Mouse (Mus musculus) induced T-regulatory cell, adult 2 months (primary cell): Measurements from ENCODE around the gene Cfap77.

ENCODE experiments used
- DNase-seq: peaks from one replicate; pipeline ENCODE4 v3.0.0-alpha.2; 2012; ENCODE audit warnings: low read depth

Gene Cfap77

GRCm38 (mm10) chr2:28930571-28930970 is 124.3 kb downstream of the Cfap77 start:
- DNase-seq: no peak

DNA sequence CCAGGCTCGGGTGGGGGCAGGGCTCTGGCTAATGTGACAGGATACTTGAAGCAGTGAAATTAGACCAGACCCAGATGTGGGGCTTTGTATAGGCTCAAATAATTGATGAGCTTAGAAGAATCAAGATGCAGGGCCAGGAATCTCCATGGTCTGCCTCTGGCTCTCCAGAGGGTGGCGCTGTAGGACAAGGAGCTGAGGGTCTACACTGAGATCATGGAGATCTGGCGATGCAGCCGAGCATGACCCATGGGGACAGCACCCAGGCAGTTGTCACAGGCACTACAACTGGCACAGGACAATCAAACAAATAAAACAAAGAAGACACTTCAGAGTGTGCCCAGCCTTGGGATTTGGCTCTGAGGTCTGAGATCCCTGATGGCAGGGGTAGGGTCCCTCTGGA is 131.0 kb downstream of the Cfap77 start:
- DNase-seq: peak; percentile 52

GRCm38 (mm10) chr2:28919001-28919400 is 135.9 kb downstream of the Cfap77 start:
- no peak for DNase-seq

DNA sequence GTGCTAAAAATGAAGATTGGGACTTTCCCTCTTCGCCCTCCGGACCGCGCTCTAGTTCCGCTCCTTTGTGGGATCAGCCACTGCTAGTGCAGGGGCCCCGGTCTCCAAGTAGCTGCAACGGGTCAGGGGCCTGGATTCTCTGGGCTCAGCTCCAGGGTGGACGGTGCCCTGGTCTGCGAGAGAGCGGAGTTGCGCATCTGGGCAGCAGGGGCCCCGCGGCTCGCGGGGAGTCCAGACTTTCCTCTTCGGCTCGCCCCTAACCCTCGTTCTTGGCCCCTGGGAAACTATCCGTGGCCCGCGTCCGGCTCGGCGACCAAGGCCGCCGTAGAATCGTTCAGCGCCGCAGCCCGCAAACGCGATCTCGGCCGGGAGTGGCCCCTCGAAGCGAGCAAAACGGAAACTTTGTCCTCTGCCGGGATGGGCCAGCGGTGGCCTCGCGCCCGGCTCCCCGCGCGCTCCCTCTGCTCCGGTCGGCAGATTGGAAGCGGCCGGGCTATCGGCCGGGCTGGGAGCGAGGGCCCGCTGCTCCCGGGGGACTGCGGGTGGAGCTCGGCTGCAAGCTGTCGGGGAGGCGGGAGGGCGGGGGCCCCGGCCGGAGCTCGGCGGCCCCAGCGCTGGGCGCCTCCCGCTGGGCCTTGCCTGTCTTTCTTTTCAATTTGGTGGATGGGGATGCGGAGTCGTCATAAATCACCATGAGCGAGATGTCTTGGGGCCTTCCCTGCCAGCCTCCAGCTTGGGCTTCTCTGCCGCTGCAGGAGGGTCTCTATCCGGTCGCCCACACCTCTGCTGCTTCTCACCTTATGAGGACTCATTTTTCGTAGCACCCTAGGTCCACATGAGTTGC is 137.1 kb downstream of the Cfap77 start:
- no peak for DNase-seq

- peak; percentile 25 for DNase-seq
Measured at GRCm38 (mm10) chr2:28917156-28917517, 137.7 kb downstream of the Cfap77 start.

- no peak for DNase-seq
Measured at GRCm38 (mm10) chr2:28916513-28916865, 138.4 kb downstream of the Cfap77 start, which contains the start of gene Barhl1. Gene Barhl1 (minus strand): TSS chr2:28916668.

- DNase-seq: peak; percentile 81
Measured at GRCm38 (mm10) chr2:28915768-28916512, 138.9 kb downstream of the Cfap77 start.

DNA sequence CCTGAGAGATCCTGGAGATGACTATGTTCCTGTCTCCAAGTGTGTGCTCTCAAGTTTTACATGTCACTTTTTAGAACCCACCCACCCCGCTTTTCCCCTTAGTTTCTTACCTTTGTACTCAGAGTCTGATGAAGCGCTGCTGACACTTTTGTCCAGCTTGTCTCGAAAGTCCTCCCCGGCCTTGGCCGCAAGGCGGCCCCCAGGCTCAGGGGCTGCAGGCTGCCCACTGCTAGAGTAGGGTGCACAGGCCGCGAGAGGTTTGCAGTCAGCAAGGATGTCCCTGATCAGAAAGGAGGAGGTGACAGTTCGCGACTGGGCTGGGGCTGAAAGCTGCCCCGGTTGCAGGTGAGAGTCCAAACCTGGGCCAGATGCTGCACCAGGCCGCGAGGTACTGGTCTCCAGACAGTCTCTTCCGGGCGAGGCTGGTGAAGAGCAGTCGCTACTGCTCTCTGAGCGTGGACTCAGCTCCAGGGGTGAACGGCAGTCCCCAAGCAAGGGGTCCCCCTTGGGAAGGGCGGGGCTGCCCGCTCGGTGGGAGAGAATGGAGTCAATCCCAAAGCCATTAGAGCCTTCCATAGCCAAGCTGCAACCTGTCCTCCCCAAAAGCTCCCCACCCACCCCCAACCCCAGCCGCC is 139.6 kb downstream of the Cfap77 start:
- no peak for DNase-seq

- DNase-seq: no peak
Measured at GRCm38 (mm10) chr2:28914121-28914520, 140.7 kb downstream of the Cfap77 start.

- no peak for DNase-seq
Measured at GRCm38 (mm10) chr2:28912961-28913360, 141.9 kb downstream of the Cfap77 start.

DNA sequence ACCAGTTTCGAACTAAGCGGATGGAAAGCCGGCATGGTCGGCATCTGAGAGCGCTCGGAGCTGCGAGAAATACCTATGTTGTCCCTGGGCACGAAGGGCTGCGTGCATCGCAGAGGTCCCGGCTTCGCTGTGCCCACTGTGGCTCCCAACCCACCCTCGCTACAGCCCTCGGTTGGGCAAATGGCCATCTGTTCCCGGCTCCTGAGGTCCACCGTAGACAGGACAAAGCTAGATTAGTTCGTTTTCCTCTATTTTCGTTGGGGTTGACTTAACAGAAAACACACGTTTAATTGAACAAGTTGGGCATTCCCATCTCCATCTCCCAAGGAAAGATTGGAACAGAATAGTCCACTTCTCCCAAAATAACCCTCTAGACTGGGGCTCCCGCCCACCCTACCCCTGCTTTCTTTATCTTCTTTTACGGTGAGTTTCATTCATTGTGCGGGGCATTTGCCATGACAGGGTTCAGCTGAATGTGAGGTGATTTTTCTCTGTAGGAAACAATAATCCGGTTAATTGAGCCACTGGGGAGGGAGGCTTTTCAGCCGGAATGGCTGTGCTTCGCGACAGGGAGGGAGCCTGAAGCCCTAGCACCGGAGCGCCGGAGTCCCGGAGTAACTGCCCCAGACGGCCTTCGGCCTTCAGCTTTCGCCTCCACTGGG is 142.7 kb downstream of the Cfap77 start:
- no peak for DNase-seq

- no peak for DNase-seq
Measured at GRCm38 (mm10) chr2:28911331-28912038, 143.4 kb downstream of the Cfap77 start.

- DNase-seq: no peak
Measured at GRCm38 (mm10) chr2:28910877-28911276, 144.0 kb downstream of the Cfap77 start.

DNA sequence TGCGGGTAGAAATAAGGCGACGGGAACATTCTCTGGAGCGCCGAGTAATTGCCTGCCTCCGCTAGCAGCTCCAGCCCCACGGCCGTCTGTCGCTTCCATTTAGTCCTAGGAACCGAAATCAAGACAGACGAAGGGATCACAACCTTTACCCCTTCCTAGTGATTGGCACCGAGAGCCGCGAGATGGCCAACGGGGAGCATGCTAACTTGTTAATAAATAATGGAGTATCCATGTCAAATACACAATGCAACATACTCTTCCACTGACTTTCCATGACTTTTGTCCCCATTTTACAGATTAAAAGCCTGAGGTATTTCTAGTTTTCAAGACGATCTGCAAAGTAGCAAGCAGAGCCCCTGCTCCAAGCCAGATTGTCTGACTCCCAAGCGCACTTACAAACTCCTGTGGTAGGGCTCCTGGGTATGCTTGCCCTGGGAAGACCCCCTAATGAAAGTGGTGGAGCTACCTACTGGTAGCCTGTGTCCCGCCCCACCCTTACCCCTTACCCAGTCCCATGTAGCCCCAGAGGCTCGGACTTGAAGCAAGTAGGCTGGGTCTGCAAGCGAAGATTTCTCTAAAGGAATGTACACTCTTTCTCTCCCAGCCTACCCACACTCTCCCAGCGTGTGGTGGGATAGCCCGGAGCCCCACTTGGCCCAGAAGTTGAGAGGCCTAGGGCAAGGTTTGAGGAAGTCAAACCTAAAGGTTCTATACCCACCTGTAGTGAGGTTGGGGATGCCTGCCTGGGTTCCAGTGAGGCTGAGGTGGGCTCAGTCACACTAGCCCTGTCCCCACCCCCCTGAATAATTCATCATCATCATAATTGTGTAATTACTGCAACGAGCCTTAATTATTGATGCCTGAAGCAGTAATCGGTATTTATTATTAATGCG is 144.8 kb downstream of the Cfap77 start:
- no peak for DNase-seq

DNA sequence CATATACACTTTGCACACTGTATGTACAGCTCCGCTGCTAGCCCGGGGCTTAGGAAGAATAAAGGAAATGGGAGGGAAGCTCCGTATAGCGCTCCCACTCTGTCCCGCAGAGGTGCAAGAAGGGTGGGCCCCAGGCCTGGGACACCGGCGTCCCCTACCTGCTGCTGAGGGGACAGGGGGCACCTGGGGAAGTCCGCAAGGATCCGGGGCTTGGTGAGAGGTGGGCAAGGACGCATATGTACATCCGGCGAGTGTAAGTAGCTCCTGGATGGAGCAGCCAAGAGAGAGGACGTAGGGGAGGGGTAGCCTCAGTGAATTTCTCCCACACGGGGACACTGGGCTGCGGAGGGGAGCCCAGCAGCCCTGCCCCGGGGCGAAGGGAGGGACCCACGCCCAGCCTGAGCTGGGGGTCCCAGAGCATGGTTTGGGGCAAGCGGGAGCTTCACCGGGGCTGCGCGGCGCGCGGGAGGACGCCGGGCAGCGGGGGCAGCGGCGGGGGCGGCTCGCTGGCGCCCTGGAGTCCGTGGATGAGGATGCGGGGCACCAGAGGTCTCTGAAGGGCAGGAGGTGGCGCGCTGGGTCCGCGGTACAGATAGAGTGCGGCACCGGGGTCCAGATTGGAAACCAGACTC is 145.6 kb downstream of the Cfap77 start:
- no peak for DNase-seq

- no peak for DNase-seq
Measured at GRCm38 (mm10) chr2:28908389-28909153, 146.3 kb downstream of the Cfap77 start.

GRCm38 (mm10) chr2:28907691-28908388 is 147.0 kb downstream of the Cfap77 start:
- no peak for DNase-seq

DNA sequence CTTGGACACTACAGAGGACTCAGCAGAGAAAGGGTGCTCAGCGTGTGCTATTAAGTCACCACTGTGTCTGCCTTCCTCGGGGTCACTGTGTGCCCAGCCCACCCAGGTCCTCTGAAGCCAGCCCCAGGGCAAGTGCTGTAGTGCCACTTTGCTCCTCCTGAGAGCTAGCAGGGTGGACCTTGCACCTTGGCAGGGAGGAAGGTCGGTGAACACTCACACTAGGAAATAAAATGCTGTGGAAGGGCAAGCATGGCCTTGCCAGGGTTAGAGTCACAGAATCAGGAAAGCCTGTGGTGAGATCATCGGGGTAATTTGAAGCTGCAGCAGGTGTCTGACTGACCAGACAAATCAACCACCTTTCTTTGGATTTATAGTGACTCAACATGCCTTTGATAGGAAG is 149.3 kb downstream of the Cfap77 start:
- DNase-seq: no peak

- no peak for DNase-seq
Measured at GRCm38 (mm10) chr2:28904786-28905185, 150.1 kb downstream of the Cfap77 start.
